Mouse (Mus musculus): ENCODE measurements around the gene Cd164.
"Not testable (repeated sequence)": the region's sequence is repeated elsewhere in the genome, so short reads cannot be mapped to it uniquely, and the experiment has no call there.

Gene Cd164

DNA sequence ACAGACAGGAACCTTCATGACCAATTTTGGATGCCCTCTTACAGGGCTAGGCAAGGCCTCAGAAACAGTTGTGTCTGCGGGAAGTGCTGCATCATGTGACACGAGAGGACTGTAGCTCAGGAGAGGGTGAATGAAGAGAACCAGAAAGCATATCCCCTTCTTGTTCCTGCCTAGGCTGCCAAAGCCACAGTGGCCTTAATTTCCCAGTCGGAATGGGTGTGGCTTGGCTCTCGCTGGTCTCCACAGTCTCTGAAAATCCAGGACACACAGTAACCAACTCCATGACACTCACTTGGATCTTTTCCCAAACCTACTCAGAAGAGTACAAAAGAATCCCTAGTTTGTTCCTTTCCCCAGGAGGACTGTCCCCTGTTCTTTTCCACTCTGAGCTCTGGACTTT is 18.3 kb upstream of the Cd164 start:
- DNase-seq (ENCODE audit: low spot score) = no peak

GRCm38 (mm10) chr10:41504996-41505395 is 14.2 kb upstream of the Cd164 start:
- no peak for DNase-seq (ENCODE audit: low spot score)

DNA sequence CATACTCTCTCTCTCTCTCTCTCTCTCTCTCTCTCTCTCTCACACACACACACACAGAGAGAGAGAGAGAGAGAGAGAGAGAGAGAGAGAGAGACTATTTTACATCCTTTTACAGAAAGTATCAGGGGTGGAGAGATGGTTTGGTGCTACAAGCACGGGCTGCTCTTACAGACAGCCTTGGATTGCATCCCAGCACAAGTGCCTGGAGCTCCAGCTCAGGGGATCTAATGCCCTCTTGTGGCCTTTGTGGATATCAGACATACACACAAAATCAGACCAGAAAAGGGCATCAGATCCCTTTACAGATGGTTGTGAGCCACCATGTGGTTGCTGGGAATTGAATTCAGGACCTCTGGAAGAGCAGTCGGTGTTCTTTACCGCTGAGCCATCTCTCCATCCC is 13.8 kb upstream of the Cd164 start:
- not testable (repeated sequence) for DNase-seq (ENCODE audit: low spot score)

DNA sequence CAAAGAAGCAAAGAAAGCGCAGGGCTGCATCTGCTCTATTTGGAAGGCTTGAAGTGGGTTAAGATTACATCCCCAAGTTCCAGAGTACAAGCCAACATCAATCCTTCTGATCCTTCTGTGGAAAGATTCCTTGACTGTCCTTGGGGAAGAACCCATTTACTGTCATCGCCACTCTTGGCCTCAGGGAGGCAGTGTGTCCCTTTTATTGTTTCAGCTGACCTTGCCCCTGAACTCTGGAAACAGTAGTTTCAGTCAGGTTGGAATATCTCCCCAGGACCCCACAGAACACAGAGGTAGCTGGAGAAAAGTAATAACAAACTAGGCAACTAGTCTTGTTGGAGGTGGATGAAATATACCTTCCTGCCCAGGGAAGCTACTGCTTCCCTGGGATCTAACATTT is 10.1 kb upstream of the Cd164 start:
- no peak for DNase-seq (ENCODE audit: low spot score)

DNA sequence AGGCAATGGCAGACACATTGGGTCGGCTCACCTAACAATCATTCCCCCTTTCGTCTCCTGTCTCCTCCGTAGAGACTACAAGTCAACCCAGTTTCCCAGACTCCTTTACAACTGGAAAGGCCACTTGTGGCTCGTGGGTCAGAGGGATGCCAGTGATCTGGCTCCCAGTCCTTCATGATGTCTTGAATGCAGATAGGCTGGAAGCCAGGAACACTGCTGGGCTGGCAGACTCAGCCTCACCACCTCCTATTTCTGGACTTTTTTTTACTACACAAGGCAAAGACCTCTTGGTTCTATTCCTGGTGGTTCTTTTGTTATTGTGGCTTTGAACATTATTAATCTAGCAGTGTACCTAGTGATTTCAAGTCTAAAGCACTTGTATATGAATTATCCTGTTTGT is 4.9 kb upstream of the Cd164 start:
- DNase-seq (ENCODE audit: low spot score) = no peak

- DNase-seq (ENCODE audit: low spot score) = no peak
Observed at GRCm38 (mm10) chr10:41514921-41515320, 4.3 kb upstream of the Cd164 start.

DNA sequence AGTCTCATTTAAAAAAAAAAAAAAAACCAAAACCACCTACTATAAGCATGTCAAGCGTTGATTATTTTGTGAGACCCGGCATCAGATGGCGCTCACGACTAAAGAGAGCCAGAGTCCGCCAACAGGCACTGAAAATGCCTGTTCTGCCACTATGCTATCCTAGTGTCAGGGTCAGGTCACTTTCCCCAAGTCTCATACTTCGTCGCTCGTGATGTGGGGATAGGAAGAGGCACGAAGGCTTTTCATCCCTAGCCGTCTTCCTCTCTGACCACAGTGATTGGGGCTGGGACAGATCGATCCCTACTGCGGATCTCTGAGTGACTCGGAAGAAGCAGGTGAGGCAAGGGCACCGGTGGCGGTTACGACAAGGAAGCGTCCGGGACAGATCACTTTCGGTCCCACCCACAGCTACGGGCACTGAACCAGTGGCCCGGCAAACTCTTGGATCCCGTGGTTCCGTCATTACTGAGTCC is 670 bp upstream of the Cd164 start:
- peak; percentile 76 for DNase-seq (ENCODE audit: low spot score)

DNA sequence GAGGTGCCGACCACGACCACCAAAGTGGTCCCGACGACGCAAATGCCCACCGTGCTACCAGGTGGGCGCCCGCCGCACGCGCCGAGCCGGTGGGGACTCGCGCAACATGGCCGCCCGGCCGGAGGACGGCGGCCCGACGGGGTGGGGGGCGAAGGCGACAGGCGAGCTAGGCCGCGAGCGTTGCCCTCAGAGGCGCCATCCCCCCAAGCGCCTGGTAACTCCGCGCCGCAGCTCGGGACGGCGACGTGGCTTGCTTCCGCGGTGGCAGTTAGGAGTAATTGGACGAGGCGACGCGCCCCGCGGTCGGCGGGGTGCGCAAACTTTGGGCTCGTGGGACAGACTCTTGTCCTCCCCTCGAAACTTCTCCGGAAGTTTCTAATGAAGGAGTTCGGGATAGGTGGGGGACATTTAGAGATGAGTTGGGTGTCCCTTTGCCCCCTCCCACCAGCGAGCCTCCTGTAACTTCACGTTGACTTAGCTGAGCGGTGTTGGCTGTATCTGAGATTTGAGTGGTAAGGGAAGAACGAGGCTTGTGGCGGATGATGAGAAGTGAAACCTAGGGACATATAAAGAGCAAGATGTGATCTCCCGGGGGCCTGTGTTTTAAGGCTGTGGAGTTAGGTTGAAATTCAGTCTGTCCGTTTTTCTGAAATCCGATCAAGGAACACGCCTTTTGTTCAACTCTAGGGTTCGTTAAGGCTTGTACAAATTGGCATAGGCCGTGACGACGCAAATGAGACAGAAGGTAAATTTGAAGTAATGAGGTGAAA is 611 bp downstream of the Cd164 start:
- peak; percentile 57 for DNase-seq (ENCODE audit: low spot score)

DNA sequence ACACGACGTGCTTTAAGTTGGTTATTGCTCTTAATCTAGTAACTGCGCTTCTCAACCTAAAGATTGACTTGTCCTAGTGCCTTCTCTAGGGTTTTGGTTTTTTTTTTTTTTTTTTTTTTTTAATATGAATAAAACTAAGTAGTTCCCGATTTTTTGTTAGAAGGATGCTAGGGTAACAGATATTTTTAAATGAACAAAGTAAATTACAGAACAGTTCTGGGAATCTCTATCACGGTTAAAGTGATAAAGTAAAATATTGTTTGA is 1.1 kb downstream of the Cd164 start:
- DNase-seq (ENCODE audit: low spot score) = no peak

GRCm38 (mm10) chr10:41523386-41523785 is 4.2 kb downstream of the Cd164 start:
- no peak for DNase-seq (ENCODE audit: low spot score)

GRCm38 (mm10) chr10:41525696-41526095 is 6.5 kb downstream of the Cd164 start:
- no peak for DNase-seq (ENCODE audit: low spot score)

GRCm38 (mm10) chr10:41529972-41530371 is 10.8 kb downstream of the Cd164 start:
- DNase-seq (ENCODE audit: low spot score) = no peak

- DNase-seq (ENCODE audit: low spot score) = no peak
Observed at GRCm38 (mm10) chr10:41535991-41536390, 16.8 kb downstream of the Cd164 start.

GRCm38 (mm10) chr10:41536714-41537113 is 17.5 kb downstream of the Cd164 start:
- DNase-seq (ENCODE audit: low spot score) = no peak

- DNase-seq (ENCODE audit: low spot score) = no peak
Observed at GRCm38 (mm10) chr10:41537226-41537982, 18.2 kb downstream of the Cd164 start.

DNA sequence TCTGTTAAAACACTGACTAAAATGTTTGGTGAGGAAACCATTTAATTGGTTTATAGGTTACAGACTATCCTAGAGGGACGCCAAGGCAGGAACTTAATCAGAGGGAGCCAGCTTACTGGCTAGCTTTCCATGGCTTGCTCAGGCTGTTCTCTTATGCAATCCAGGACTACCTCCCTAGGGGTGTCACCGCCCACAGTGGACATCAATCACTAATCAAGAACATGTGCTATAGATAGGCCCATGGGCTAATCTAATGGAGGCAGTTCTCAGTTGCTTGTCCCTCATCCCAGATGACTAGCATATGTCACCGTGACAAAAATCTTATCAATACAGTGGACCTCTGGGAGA is 18.7 kb downstream of the Cd164 start:
- no peak for DNase-seq (ENCODE audit: low spot score)

- DNase-seq (ENCODE audit: low spot score) = no peak
Observed at GRCm38 (mm10) chr10:41538986-41539385, 19.8 kb downstream of the Cd164 start.

DNA sequence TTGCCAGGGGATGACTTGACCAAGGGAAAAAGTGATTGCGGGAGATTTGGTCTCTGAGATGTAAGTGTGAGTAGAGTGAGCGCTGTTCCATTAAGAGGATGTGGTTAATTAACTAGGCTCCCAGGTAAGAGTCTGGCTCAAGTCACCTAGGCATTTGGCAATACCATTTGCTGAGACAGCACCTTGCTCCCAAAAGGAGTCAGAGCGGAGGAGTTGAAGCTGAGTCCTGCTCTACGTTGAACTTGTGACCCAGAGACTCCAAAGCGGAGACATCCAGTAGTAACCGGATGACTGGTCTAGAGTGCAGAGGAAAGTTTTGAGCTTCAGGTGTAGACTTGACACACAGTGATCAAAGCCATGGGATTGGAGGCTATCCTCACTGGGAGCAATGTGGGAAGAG is 22.8 kb downstream of the Cd164 start:
- DNase-seq (ENCODE audit: low spot score) = no peak

- no peak for DNase-seq (ENCODE audit: low spot score)
Observed at GRCm38 (mm10) chr10:41543439-41543838, 24.2 kb downstream of the Cd164 start.

- no peak for DNase-seq (ENCODE audit: low spot score)
Observed at GRCm38 (mm10) chr10:41543844-41544243, 24.6 kb downstream of the Cd164 start.

DNA sequence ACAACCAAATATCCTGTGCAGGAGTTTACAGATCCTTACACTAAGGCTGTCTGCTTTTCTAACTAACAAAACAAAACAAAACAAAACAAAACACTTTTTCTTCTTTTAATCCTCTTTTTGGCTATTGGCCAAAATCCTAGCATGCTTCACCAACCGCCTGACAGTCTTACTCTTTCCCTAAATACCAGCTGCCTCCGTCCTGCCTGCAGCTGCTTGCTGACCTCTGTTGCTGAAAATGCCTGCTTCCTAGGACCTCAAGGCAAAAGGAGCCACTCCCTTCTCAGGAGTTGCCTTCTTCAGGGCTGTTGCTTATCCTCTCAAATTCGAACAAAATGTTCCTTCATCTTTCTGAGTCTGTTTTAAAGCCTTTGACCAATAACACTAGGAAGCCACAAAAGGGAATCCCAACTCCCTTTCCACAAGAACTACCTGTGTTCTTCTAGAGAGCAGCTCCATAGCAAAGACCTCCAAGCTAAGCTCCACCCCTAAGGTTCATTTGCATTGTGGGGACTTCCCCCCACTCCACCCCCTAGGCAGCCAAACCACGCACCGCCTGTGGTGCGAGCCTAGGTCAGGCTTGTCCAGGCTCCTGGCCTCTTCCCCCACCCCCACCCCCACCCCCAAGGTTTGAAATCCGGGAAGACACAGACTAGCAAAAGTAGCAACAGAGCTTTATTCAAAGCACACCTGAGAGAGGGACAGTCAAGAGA is 25.4 kb downstream of the Cd164 start:
- no peak for DNase-seq (ENCODE audit: low spot score)

- DNase-seq (ENCODE audit: low spot score) = no peak
Observed at GRCm38 (mm10) chr10:41545224-41545755, 26.1 kb downstream of the Cd164 start.
